Comparison of ENCODE assay signal across 25 mouse cellular contexts in genomic region chr11:18163156-18164024, GRCm38 (mm10).
A peak's percentile ranks its signal among the peaks of the same experiment; 100 is the strongest.
DNase-seq lines count a peak whose midpoint lies in the region; ATAC-seq lines count a peak whose summit lies in the region.
"Had no signal": no experiment of that assay in that cellular context is flagged by ENCODE, and none has a peak within 500 bp of the region (broad histone marks: within the 10 kb centered on the region; RNA-seq: fewer than 3 reads in every experiment).

No protein-coding gene starts in this region.

- DNase-seq in forebrain, embryonic 11.5 days (ENCODE audit: low spot score), result no peak
- DNase-seq in forebrain, embryonic 10.5 days (ENCODE audit: extremely low spot score, low spot score), result no peak
- DNase-seq in neural tube, embryonic 10.5 days (ENCODE audit: extremely low spot score, low spot score), result no peak
- no peak for DNase-seq in testis, postnatal 10 days (ENCODE audit: low spot score)
- DNase-seq: adrenal gland, adult 8-10 months; cerebellum, adult 11-12 months; cerebellum, adult 9-11 months; embryo, embryonic 11 days; gastrocnemius, postnatal 14 days; heart, postnatal 36 days; kidney, adult 2 months; liver; lung, adult 2 months; right cerebral cortex, postnatal 14 days had no signal

- H3K4me3 ChIP-seq in forebrain, embryonic 11.5 days (ENCODE audit: low read depth, low read length), result no peak overlapping the region
- no peak overlapping the region for H3K4me3 ChIP-seq in forebrain, embryonic 10.5 days
- no peak overlapping the region for H3K4me3 ChIP-seq in neural tube, embryonic 14.5 days (ENCODE audit: low read depth, low read length)
- H3K4me3 ChIP-seq in forebrain, embryonic 16.5 days (replicated peaks; ENCODE audit: low read length), result no peak overlapping the region
- no peak overlapping the region for H3K4me3 ChIP-seq in intestine, embryonic 16.5 days (ENCODE audit: low read length)
- H3K4me3 ChIP-seq: embryonic facial prominence, embryonic 13.5 days; midbrain, embryonic 10.5 days; neural tube, embryonic 12.5 days had no signal

- no peaks in the 10 kb centered on the region for H3K27me3 ChIP-seq in forebrain, embryonic 11.5 days (ENCODE audit: control insufficient read depth, insufficient read depth, low read length)
- peaks cover 2% of the 10 kb centered on the region; the same call in 1 of the 2 replicates for H3K27me3 ChIP-seq in forebrain, embryonic 10.5 days (ENCODE audit: poor library complexity, severe bottlenecking)
- no peaks in the 10 kb centered on the region for H3K27me3 ChIP-seq in neural tube, embryonic 14.5 days (ENCODE audit: control insufficient read depth, insufficient read depth, low read length)
- no peaks in the 10 kb centered on the region for H3K27me3 ChIP-seq in forebrain, embryonic 16.5 days (replicated peaks; ENCODE audit: control insufficient read depth, insufficient read depth, low read length)
- no peaks in the 10 kb centered on the region for H3K27me3 ChIP-seq in intestine, embryonic 16.5 days (replicated peaks; ENCODE audit: control insufficient read depth, insufficient read depth, low read length)
- H3K27me3 ChIP-seq: CH12.LX; embryonic facial prominence, embryonic 13.5 days; neural tube, embryonic 12.5 days had no signal

- no peak overlapping the region for H3K27ac ChIP-seq in forebrain, embryonic 11.5 days (ENCODE audit: low read depth, low read length)
- no peak overlapping the region for H3K27ac ChIP-seq in forebrain, embryonic 10.5 days
- H3K27ac ChIP-seq in neural tube, embryonic 14.5 days (ENCODE audit: low read depth, low read length), result no peak overlapping the region
- no peak overlapping the region for H3K27ac ChIP-seq in forebrain, embryonic 16.5 days (ENCODE audit: low read length)
- no peak overlapping the region for H3K27ac ChIP-seq in intestine, embryonic 16.5 days (ENCODE audit: low read length)
- H3K27ac ChIP-seq: embryonic facial prominence, embryonic 13.5 days; kidney, postnatal 0 days; liver, embryonic 14.5 days; midbrain, embryonic 10.5 days; neural tube, embryonic 12.5 days had no signal

- no peaks in the 10 kb centered on the region for H3K9me3 ChIP-seq in forebrain, embryonic 11.5 days (ENCODE audit: control insufficient read depth, low read length)
- no peaks in the 10 kb centered on the region for H3K9me3 ChIP-seq in forebrain, embryonic 10.5 days
- H3K9me3 ChIP-seq in neural tube, embryonic 14.5 days (ENCODE audit: control insufficient read depth, low read length), result no peaks in the 10 kb centered on the region
- no peaks in the 10 kb centered on the region for H3K9me3 ChIP-seq in forebrain, embryonic 16.5 days (ENCODE audit: control insufficient read depth, low read length)
- H3K9me3 ChIP-seq in intestine, embryonic 16.5 days (ENCODE audit: control insufficient read depth, low read length), result no peaks in the 10 kb centered on the region
- H3K9me3 ChIP-seq: embryonic facial prominence, embryonic 13.5 days; midbrain, embryonic 10.5 days; neural tube, embryonic 12.5 days had no signal

- no peaks in the 10 kb centered on the region; the same call in 1 of the 2 replicates for H3K4me1 ChIP-seq in forebrain, embryonic 11.5 days (replicated peaks; ENCODE audit: control insufficient read depth, insufficient read depth, low read length)
- peaks cover 3% of the 10 kb centered on the region; the same call in 1 of the 2 replicates for H3K4me1 ChIP-seq in forebrain, embryonic 10.5 days
- H3K4me1 ChIP-seq in neural tube, embryonic 14.5 days (ENCODE audit: control insufficient read depth, insufficient read depth, low read length), result no peaks in the 10 kb centered on the region
- 0 out of 2 replicates have a peak, but pooled peaks cover 5% of the 10 kb centered on the region for H3K4me1 ChIP-seq in forebrain, embryonic 16.5 days (replicated peaks; ENCODE audit: control insufficient read depth, insufficient read depth, low read length)
- no peaks in the 10 kb centered on the region for H3K4me1 ChIP-seq in intestine, embryonic 16.5 days (ENCODE audit: control insufficient read depth, insufficient read depth, low read length)
- H3K4me1 ChIP-seq: embryonic facial prominence, embryonic 13.5 days; midbrain, embryonic 10.5 days; neural tube, embryonic 12.5 days had no signal

- H3K36me3 ChIP-seq in forebrain, embryonic 11.5 days (ENCODE audit: control insufficient read depth, insufficient read depth, low read length), result no peaks in the 10 kb centered on the region
- no peaks in the 10 kb centered on the region for H3K36me3 ChIP-seq in forebrain, embryonic 10.5 days (replicated peaks)
- no peaks in the 10 kb centered on the region for H3K36me3 ChIP-seq in neural tube, embryonic 14.5 days (ENCODE audit: control insufficient read depth, insufficient read depth, low read length)
- H3K36me3 ChIP-seq in forebrain, embryonic 16.5 days (ENCODE audit: control insufficient read depth, insufficient read depth), result no peaks in the 10 kb centered on the region
- no peaks in the 10 kb centered on the region for H3K36me3 ChIP-seq in intestine, embryonic 16.5 days (ENCODE audit: control insufficient read depth, insufficient read depth, low read length)
- H3K36me3 ChIP-seq: embryonic facial prominence, embryonic 13.5 days; midbrain, embryonic 10.5 days; neural tube, embryonic 12.5 days had no signal

- no peak overlapping the region for H3K4me2 ChIP-seq in forebrain, embryonic 11.5 days (ENCODE audit: low read depth, low read length, severe bottlenecking)
- no peak overlapping the region for H3K4me2 ChIP-seq in neural tube, embryonic 14.5 days (ENCODE audit: low read depth, low read length)
- H3K4me2 ChIP-seq in forebrain, embryonic 16.5 days (ENCODE audit: low read length), result no peak overlapping the region
- no peak overlapping the region for H3K4me2 ChIP-seq in intestine, embryonic 16.5 days (ENCODE audit: low read depth, low read length)
- H3K4me2 ChIP-seq: embryonic facial prominence, embryonic 13.5 days; heart, embryonic 11.5 days; neural tube, embryonic 12.5 days had no signal

- ATAC-seq in forebrain, embryonic 11.5 days (replicated peaks; ENCODE audit: low FRiP score), result peak; percentile 48
- 0 out of 2 replicates have a peak, but pooled peaks have one; percentile 14 for ATAC-seq in neural tube, embryonic 14.5 days (ENCODE audit: low read depth)
- ATAC-seq in forebrain, embryonic 16.5 days, result peak; percentile 91
- no peak for ATAC-seq in intestine, embryonic 16.5 days
- ATAC-seq: activated CD4-positive, CD25-positive, alpha-beta regulatory T cell, adult 4 months had no signal

- H3K9ac ChIP-seq in forebrain, embryonic 11.5 days (ENCODE audit: low read length), result no peak overlapping the region
- no peak overlapping the region for H3K9ac ChIP-seq in neural tube, embryonic 14.5 days (replicated peaks; ENCODE audit: low read depth, low read length)
- no peak overlapping the region for H3K9ac ChIP-seq in forebrain, embryonic 16.5 days (replicated peaks; ENCODE audit: low read depth, low read length)
- no peak overlapping the region for H3K9ac ChIP-seq in intestine, embryonic 16.5 days (ENCODE audit: low read depth, low read length)
- H3K9ac ChIP-seq: embryonic facial prominence, embryonic 13.5 days; liver, embryonic 14.5 days; neural tube, embryonic 12.5 days had no signal

- WGBS in forebrain, embryonic 11.5 days, result 69% methylated on average over 5 of the region's 5 CpGs
- 89% methylated on average over 5 of the region's 5 CpGs for WGBS in forebrain, embryonic 10.5 days
- WGBS in neural tube, embryonic 14.5 days, result 76% methylated on average over 5 of the region's 5 CpGs
- 29% methylated on average over 5 of the region's 5 CpGs for WGBS in forebrain, embryonic 16.5 days
- 80% methylated on average over 5 of the region's 5 CpGs for WGBS in intestine, embryonic 16.5 days
